Mouse (Mus musculus) liver, embryonic 14.5 days (tissue): ENCODE measurements at regions not wholly inside any gene's neighbourhood (a gene's known extent, or its start where the extent isn't known, plus 50 kb on each side); places are given as distances from the start of the nearest gene placed in this dataset.

Experiments
- CTCF ChIP-seq: IDR thresholded peaks from 2 replicates; pipeline ENCODE4 v1.5.1; 2016; ENCODE audit warnings: antibody characterized with exemption, low read depth, control low read depth
- EP300 ChIP-seq: IDR thresholded peaks from 2 replicates; pipeline ENCODE4 v1.6.1; 2016; ENCODE audit warnings: antibody characterized with exemption, low read depth

- TF ChIP-seq CTCF: no peak
- TF ChIP-seq EP300: no peak
These were observed 94.9 kb downstream of the 2410131K14Rik start for GRCm38 (mm10) chr5:118339676-118340661.
